Comparison of ENCODE assay signal across 8 mouse cellular contexts in genomic region chr16:35978450-35978849, GRCm38 (mm10). TPM values are rescaled to one million over a fixed set of nuclear protein-coding genes. Genes with fewer than 3 reads are reported as not detected.
DNase-seq lines count a peak whose midpoint lies in the region; ATAC-seq and TF ChIP-seq lines count a peak whose summit lies in the region.
"Not testable (repeated sequence)": the region's sequence is repeated elsewhere in the genome, so short reads cannot be mapped to it uniquely, and the experiment has no call there.

Gene Kpna1 (plus strand): TSS chr16:35978750.

- intact Hi-C loops in left cerebral cortex, postnatal 36 days (cut with DNase I) = not testable (repeated sequence)

- H3K27ac ChIP-seq in ES-E14 (ENCODE audit: insufficient read depth, low read depth, low read length, poor library complexity, severe bottlenecking); cortical plate, adult 2 months (ENCODE audit: insufficient read depth, low read length); heart, embryonic 16.5 days (ENCODE audit: low read length); intestine, embryonic 16.5 days (ENCODE audit: low read length); macrophage; neural tube, embryonic 15.5 days (replicated peaks): not testable (repeated sequence)

- not testable (repeated sequence) for ATAC-seq in heart, embryonic 16.5 days (replicated peaks; ENCODE audit: extremely low read depth, insufficient read depth, low FRiP score); intestine, embryonic 16.5 days; neural tube, embryonic 15.5 days (ENCODE audit: low FRiP score)

- not testable (repeated sequence) for H3K79me2 ChIP-seq in macrophage (ENCODE audit: inconsistent target)

- H3K4me3 ChIP-seq in ES-E14 (ENCODE audit: insufficient read depth in 1 of 2, low read depth in 1 of 2, low read length in 2 of 2, poor library complexity in 1 of 2, severe bottlenecking in 1 of 2); cortical plate, adult 2 months (ENCODE audit: insufficient read depth, low read length); heart, embryonic 16.5 days (ENCODE audit: low read length); intestine, embryonic 16.5 days (ENCODE audit: low read length); macrophage (ENCODE audit: inconsistent target); neural tube, embryonic 15.5 days (replicated peaks): not testable (repeated sequence)

- TF ChIP-seq CTCF in cortical plate, adult 2 months (IDR thresholded peaks at IDR 0.05; ENCODE audit: extremely low read depth, insufficient read depth, low read length) = not testable (repeated sequence)

- not testable (repeated sequence) for DNase-seq in ES-E14 (ENCODE audit: low read depth, low spot score); gastrocnemius, adult 18-20 months (ENCODE audit: low spot score); left cerebral cortex, postnatal 36 days (ENCODE audit: low spot score in 2 of 2)

- not testable (repeated sequence) for H3K9me3 ChIP-seq in ES-E14 (ENCODE audit: control insufficient read depth, insufficient read depth, low read depth, low read length); heart, embryonic 16.5 days (replicated peaks; ENCODE audit: control insufficient read depth, low read length); intestine, embryonic 16.5 days (ENCODE audit: control insufficient read depth, low read length); neural tube, embryonic 15.5 days (replicated peaks)

- WGBS in heart, embryonic 16.5 days = 92% methylated on average over 1 of the region's 1 CpGs
- WGBS in intestine, embryonic 16.5 days = 100% methylated on average over 1 of the region's 1 CpGs
- 100% methylated on average over 1 of the region's 1 CpGs for WGBS in macrophage (ENCODE audit: missing documents)
- 97% methylated on average over 1 of the region's 1 CpGs for WGBS in neural tube, embryonic 15.5 days

- not testable (repeated sequence) for H3K36me3 ChIP-seq in ES-E14 (ENCODE audit: control insufficient read depth, insufficient read depth, low read length, poor library complexity, severe bottlenecking); heart, embryonic 16.5 days (ENCODE audit: control insufficient read depth, insufficient read depth); intestine, embryonic 16.5 days (ENCODE audit: control insufficient read depth, insufficient read depth, low read length); macrophage (ENCODE audit: inconsistent target); neural tube, embryonic 15.5 days

- in situ Hi-C loops in ES-E14 (cut with MboI; ENCODE audit: low sequenced_read_pairs in 2 of 2, unreplicated experiment in 2 of 2) = not testable (repeated sequence)

- not testable (repeated sequence) for H3K27me3 ChIP-seq in heart, embryonic 16.5 days (ENCODE audit: control insufficient read depth, insufficient read depth, low read length); intestine, embryonic 16.5 days (replicated peaks; ENCODE audit: control insufficient read depth, insufficient read depth, low read length); neural tube, embryonic 15.5 days (replicated peaks)

- TF ChIP-seq POLR2A in cortical plate, adult 2 months (IDR thresholded peaks at IDR 0.05; ENCODE audit: extremely low read depth, insufficient read depth, low read length) = not testable (repeated sequence)

- H3K4me2 ChIP-seq in heart, embryonic 16.5 days (ENCODE audit: low read depth, low read length); intestine, embryonic 16.5 days (ENCODE audit: low read depth, low read length); neural tube, embryonic 15.5 days: not testable (repeated sequence)

- not testable (repeated sequence) for H3K4me1 ChIP-seq in ES-E14 (ENCODE audit: control insufficient read depth in 2 of 2, insufficient read depth in 2 of 2, low read length in 2 of 2, poor library complexity in 1 of 2); cortical plate, adult 2 months (ENCODE audit: control insufficient read depth, insufficient read depth, low read length); heart, embryonic 16.5 days (ENCODE audit: control insufficient read depth, insufficient read depth, low read length); intestine, embryonic 16.5 days (ENCODE audit: control insufficient read depth, insufficient read depth, low read length); neural tube, embryonic 15.5 days

- H3K9ac ChIP-seq in ES-E14 (ENCODE audit: insufficient read depth, low read depth, low read length, poor library complexity, severe bottlenecking); heart, embryonic 16.5 days (ENCODE audit: low read length); intestine, embryonic 16.5 days (ENCODE audit: low read depth, low read length); neural tube, embryonic 15.5 days (replicated peaks): not testable (repeated sequence)

RNA-seq across cellular contexts. Expression of gene Kpna1, which starts in this region (rescaled TPM):
- 34.4 and 43.0 TPM in 2 replicates for total RNA-seq in ES-E14 (2012; rRNA removed)
- polyA plus RNA-seq in cortical plate, adult 2 months (2012; rRNA removed) = 49.5 and 49.8 TPM in 2 replicates
- 100 to 1,000 TPM; 188 to 197 TPM for total RNA-seq in gastrocnemius, adult 18-20 months (2021)
- 41.4 and 43.5 TPM in 2 replicates for polyA plus RNA-seq in heart, embryonic 16.5 days (2015; fragmentation: Nextera tagmentation; extraction: Ambion mirVana)
- 31.6 and 33.3 TPM in 2 replicates for polyA plus RNA-seq in intestine, embryonic 16.5 days (2015; fragmentation: Nextera tagmentation; extraction: Ambion mirVana)
- total RNA-seq in left cerebral cortex, postnatal 36 days (2021) = 100 to 1,000 TPM; 135 to 137 TPM
- total RNA-seq in macrophage (2018; cell fraction: chromatin; rRNA removed) = 10 to 100 TPM; 21.4 to 84.2 (median 41.3) TPM
- 10 to 100 TPM; 20.0 to 39.7 (median 30.1) TPM for total RNA-seq in macrophage (2018; cell fraction: cytosol; rRNA removed)
- total RNA-seq in macrophage (2018; cell fraction: nucleus; rRNA removed) = 10 to 100 TPM; 19.6 to 66.9 (median 33.0) TPM
- 25.3 to 44.8 TPM (median 28.5 TPM) in 3 replicates for polyA plus RNA-seq in macrophage (2018)
- 61.3 and 65.6 TPM in 2 replicates for polyA plus RNA-seq in neural tube, embryonic 15.5 days (2015; fragmentation: Nextera tagmentation; extraction: Ambion mirVana)
